In genomic region chr15:84417592-84418265, GRCm38 (mm10) we compare ENCODE assay signal across 14 mouse cellular contexts. TPM values are rescaled to one million over a fixed set of nuclear protein-coding genes. Genes with fewer than 3 reads are reported as not detected.
A peak's percentile ranks its signal among the peaks of the same experiment; 100 is the strongest.
DNase-seq lines count a peak whose midpoint lies in the region; ATAC-seq and TF ChIP-seq lines count a peak whose summit lies in the region.
"Had no signal": no experiment of that assay in that cellular context is flagged by ENCODE, and none has a peak within 500 bp of the region (broad histone marks: within the 10 kb centered on the region; RNA-seq: fewer than 3 reads in every experiment).

No protein-coding gene starts in this region.

- peak; percentile 69 for ATAC-seq in forebrain, embryonic 12.5 days (ENCODE audit: low FRiP score)
- peak; percentile 53 for ATAC-seq in hindbrain, postnatal 0 days
- peak; percentile 48; the same call in 1 of the 2 replicates for ATAC-seq in neural tube, embryonic 15.5 days (ENCODE audit: low FRiP score)
- no peak for ATAC-seq in heart, embryonic 11.5 days (replicated peaks; ENCODE audit: insufficient number of reproducible peaks, low FRiP score, low TSS enrichment)

- TF ChIP-seq EP300 in heart, adult 2 months (IDR thresholded peaks at IDR 0.05; ENCODE audit: insufficient read depth, low read depth, low read length) = no peak

- WGBS in forebrain, embryonic 12.5 days = 6% methylated on average over 13 of the region's 13 CpGs
- 17% methylated on average over 13 of the region's 13 CpGs for WGBS in hindbrain, postnatal 0 days
- 16% methylated on average over 13 of the region's 13 CpGs for WGBS in neural tube, embryonic 15.5 days
- WGBS in heart, embryonic 11.5 days (ENCODE audit: insufficient replicate concordance) = 36% methylated on average over 13 of the region's 13 CpGs
- WGBS in heart, adult 2 months = 59% methylated on average over 13 of the region's 13 CpGs

- no peaks in the 10 kb centered on the region for H3K9me3 ChIP-seq in forebrain, embryonic 12.5 days
- no peaks in the 10 kb centered on the region for H3K9me3 ChIP-seq in hindbrain, postnatal 0 days (ENCODE audit: low read length)
- no peaks in the 10 kb centered on the region for H3K9me3 ChIP-seq in neural tube, embryonic 15.5 days (replicated peaks)
- H3K9me3 ChIP-seq in heart, embryonic 11.5 days (replicated peaks; ENCODE audit: control insufficient read depth, low read length) = no peaks in the 10 kb centered on the region
- H3K9me3 ChIP-seq: embryonic facial prominence, embryonic 13.5 days; heart, embryonic 10.5 days; liver, embryonic 15.5 days had no signal

- peak; percentile 56 for DNase-seq in embryo, embryonic 10 days (ENCODE audit: low spot score)
- DNase-seq in embryo, embryonic 9.5 days (ENCODE audit: extremely low spot score) = no peak
- DNase-seq in hindbrain, postnatal 0 days (ENCODE audit: low spot score) = peak; percentile 68
- no peak for DNase-seq in B cell, adult 2 months
- no peak for DNase-seq in heart, adult 2 months
- DNase-seq: kidney, adult 11 months; left cerebral cortex, postnatal 4 days; thymus, postnatal 36 days had no signal

- peaks cover 41% of the 10 kb centered on the region for H3K27me3 ChIP-seq in forebrain, embryonic 12.5 days
- no peaks in the 10 kb centered on the region for H3K27me3 ChIP-seq in hindbrain, postnatal 0 days (ENCODE audit: insufficient read depth, low read length)
- H3K27me3 ChIP-seq in neural tube, embryonic 15.5 days (replicated peaks) = peaks cover 9% of the 10 kb centered on the region; the same call in 1 of the 2 replicates
- H3K27me3 ChIP-seq in heart, embryonic 11.5 days (ENCODE audit: control insufficient read depth, insufficient read depth, low read length) = peaks cover 39% of the 10 kb centered on the region
- no peaks in the 10 kb centered on the region for H3K27me3 ChIP-seq in heart, adult 2 months (ENCODE audit: control insufficient read depth, insufficient read depth, low read length)

- no peaks in the 10 kb centered on the region for H3K36me3 ChIP-seq in forebrain, embryonic 12.5 days (replicated peaks)
- H3K36me3 ChIP-seq in hindbrain, postnatal 0 days (ENCODE audit: insufficient read depth, low read length) = no peaks in the 10 kb centered on the region
- no peaks in the 10 kb centered on the region for H3K36me3 ChIP-seq in neural tube, embryonic 15.5 days
- H3K36me3 ChIP-seq in heart, embryonic 11.5 days (ENCODE audit: control insufficient read depth, insufficient read depth, low read length) = no peaks in the 10 kb centered on the region
- H3K36me3 ChIP-seq in heart, adult 2 months (ENCODE audit: control insufficient read depth, insufficient read depth, low read length) = no peaks in the 10 kb centered on the region
- H3K36me3 ChIP-seq: embryonic facial prominence, embryonic 13.5 days; heart, embryonic 10.5 days; liver, embryonic 15.5 days had no signal

- no peak overlapping the region for H3K4me3 ChIP-seq in forebrain, embryonic 12.5 days (replicated peaks)
- H3K4me3 ChIP-seq in hindbrain, postnatal 0 days (ENCODE audit: low read length) = no peak overlapping the region
- no peak overlapping the region for H3K4me3 ChIP-seq in neural tube, embryonic 15.5 days (replicated peaks)
- no peak overlapping the region for H3K4me3 ChIP-seq in heart, embryonic 11.5 days (ENCODE audit: low read depth, low read length)
- no peak overlapping the region for H3K4me3 ChIP-seq in heart, adult 2 months
- H3K4me3 ChIP-seq: embryonic facial prominence, embryonic 13.5 days; heart, embryonic 10.5 days; liver, embryonic 15.5 days had no signal

- H3K9ac ChIP-seq in forebrain, embryonic 12.5 days = no peak overlapping the region
- H3K9ac ChIP-seq in hindbrain, postnatal 0 days (replicated peaks; ENCODE audit: low read length) = no peak overlapping the region; the same call in 1 of the 2 replicates
- peak overlapping the region; percentile 7; the same call in 1 of the 2 replicates for H3K9ac ChIP-seq in neural tube, embryonic 15.5 days (replicated peaks)
- no peak overlapping the region for H3K9ac ChIP-seq in heart, embryonic 11.5 days (ENCODE audit: low read depth, low read length)
- H3K9ac ChIP-seq in heart, adult 2 months (ENCODE audit: low read depth, low read length) = no peak overlapping the region
- H3K9ac ChIP-seq: embryonic facial prominence, embryonic 13.5 days; liver, embryonic 15.5 days had no signal

- no peaks in the 10 kb centered on the region for H3K79me2 ChIP-seq in heart, adult 2 months (replicated peaks; ENCODE audit: control insufficient read depth, insufficient read depth, low read length)

- H3K4me2 ChIP-seq in forebrain, embryonic 12.5 days = peak overlapping the region; percentile 8; the same call in 1 of the 2 replicates
- H3K4me2 ChIP-seq in hindbrain, postnatal 0 days (ENCODE audit: low read depth, low read length) = no peak overlapping the region
- H3K4me2 ChIP-seq in neural tube, embryonic 15.5 days = no peak overlapping the region
- no peak overlapping the region for H3K4me2 ChIP-seq in heart, embryonic 11.5 days
- H3K4me2 ChIP-seq: embryonic facial prominence, embryonic 13.5 days; liver, embryonic 15.5 days had no signal

- intact Hi-C loops in heart, adult 2 months (cut with DNase I) = no loop called here

- no peak for TF ChIP-seq POLR2A in heart, adult 2 months (IDR thresholded peaks at IDR 0.05; ENCODE audit: insufficient read depth, low read depth, low read length)

- no peak for TF ChIP-seq CTCF in hindbrain, postnatal 0 days (IDR thresholded peaks at IDR 0.05; ENCODE audit: low read depth)
- no peak for TF ChIP-seq CTCF in heart, adult 2 months (IDR thresholded peaks at IDR 0.05)

- peaks cover 72% of the 10 kb centered on the region for H3K4me1 ChIP-seq in forebrain, embryonic 12.5 days
- peaks cover 22% of the 10 kb centered on the region for H3K4me1 ChIP-seq in hindbrain, postnatal 0 days (ENCODE audit: insufficient read depth, low read length)
- peaks cover 32% of the 10 kb centered on the region for H3K4me1 ChIP-seq in neural tube, embryonic 15.5 days
- H3K4me1 ChIP-seq in heart, embryonic 11.5 days (ENCODE audit: control insufficient read depth, insufficient read depth, low read length) = no peaks in the 10 kb centered on the region
- H3K4me1 ChIP-seq in heart, adult 2 months (ENCODE audit: control insufficient read depth, insufficient read depth, low read length) = peaks cover under 1% of the 10 kb centered on the region; the same call in 1 of the 2 replicates

- peak overlapping the region; percentile 89 for H3K27ac ChIP-seq in forebrain, embryonic 12.5 days
- H3K27ac ChIP-seq in hindbrain, postnatal 0 days = peak overlapping the region; percentile 71
- H3K27ac ChIP-seq in neural tube, embryonic 15.5 days (replicated peaks) = peak overlapping the region; percentile 56
- no peak overlapping the region for H3K27ac ChIP-seq in heart, embryonic 11.5 days (ENCODE audit: low read depth, low read length)
- no peak overlapping the region for H3K27ac ChIP-seq in heart, adult 2 months
- H3K27ac ChIP-seq: embryonic facial prominence, embryonic 13.5 days; heart, embryonic 10.5 days; liver, embryonic 15.5 days had no signal

RNA-seq across cellular contexts. Expression of gene Shisal1, which starts 29.2 kb away (rescaled TPM):
- 8.7 and 9.2 TPM in 2 replicates for polyA plus RNA-seq in forebrain, embryonic 12.5 days (2016; fragmentation: Nextera tagmentation; extraction: Ambion mirVana)
- total RNA-seq in hindbrain, postnatal 0 days (2014; rRNA removed) = 46.5 and 51.1 TPM in 2 replicates
- 12.6 and 14.6 TPM in 2 replicates for polyA plus RNA-seq in hindbrain, postnatal 0 days (2015; fragmentation: Nextera tagmentation; extraction: Ambion mirVana)
- polyA plus RNA-seq in neural tube, embryonic 15.5 days (2015; fragmentation: Nextera tagmentation; extraction: Ambion mirVana) = 8.0 and 8.4 TPM in 2 replicates
- 0.34 and 0.66 TPM in 2 replicates for polyA plus RNA-seq in heart, embryonic 11.5 days (2014; fragmentation: Nextera tagmentation; extraction: Ambion mirVana)
- 1 to 10 TPM; 1.1 to 1.7 TPM for total RNA-seq in heart, adult 2 months (2021)
- polyA plus RNA-seq in heart, adult 2 months (2012; rRNA removed) = 1.00 and 1.8 TPM in 2 replicates

Comparison
In these comparisons a context has a peak if more than half of its experiments do, and no peak if none do; other contexts are left out.
1. DNase-seq: peak in embryo, embryonic 10 days (single experiment) and hindbrain, postnatal 0 days (single experiment); none in embryo, embryonic 9.5 days (single experiment), B cell, adult 2 months (0 of 2) and heart, adult 2 months (0 of 2).
2. H3K27ac ChIP-seq: peak in forebrain, embryonic 12.5 days (single experiment), hindbrain, postnatal 0 days (single experiment) and neural tube, embryonic 15.5 days (single experiment); none in heart, embryonic 11.5 days (single experiment) and heart, adult 2 months (single experiment).